Mouse (Mus musculus): ENCODE measurements around the gene Col1a1. TPM values are rescaled to one million over a fixed set of nuclear protein-coding genes. Genes with fewer than 3 reads are reported as not detected.

The Col1a1 gene
- polyA plus RNA-seq, 1 experiment from 2014 or later, result 135 TPM

- H3K4me3 ChIP-seq, result no peak overlapping the region
- peak overlapping the region; percentile 64 for H3K4me2 ChIP-seq
- no peak overlapping the region for H3K9ac ChIP-seq
- no peaks in the 10 kb centered on the region for H3K36me3 ChIP-seq
- peaks cover 14% of the 10 kb centered on the region for H3K4me1 ChIP-seq
- H3K27me3 ChIP-seq (replicated peaks), result peaks cover 99% of the 10 kb centered on the region
- WGBS (ENCODE audit: insufficient replicate concordance), result 21% methylated on average over 9 of the region's 9 CpGs
- no peak for ATAC-seq
- no peak overlapping the region for H3K27ac ChIP-seq
- no peaks in the 10 kb centered on the region for H3K9me3 ChIP-seq (replicated peaks)
These were observed 2.3 kb downstream of the Col1a1 start for GRCm38 (mm10) chr11:94938296-94938695.

- Histone ChIP-seq H3K36me3 (no peaks in the 10 kb centered on the region), H3K27ac (0 out of 2 replicates have a peak overlapping the region, but pooled peaks have one; percentile 4), H3K4me1 (peaks cover 14% of the 10 kb centered on the region), H3K27me3 (replicated peaks) (peaks cover 98% of the 10 kb centered on the region), H3K4me2 (no peak overlapping the region), H3K9ac (no peak overlapping the region), H3K9me3 (replicated peaks) (no peaks in the 10 kb centered on the region), H3K4me3 (no peak overlapping the region)
- WGBS (ENCODE audit: insufficient replicate concordance), result 16% methylated on average over 4 of the region's 4 CpGs
- no peak for ATAC-seq
These were observed 3.3 kb downstream of the Col1a1 start for GRCm38 (mm10) chr11:94939280-94939679.

GRCm38 (mm10) chr11:94941121-94941520 lies 5.1 kb downstream of the Col1a1 start:
- no peak overlapping the region for H3K27ac ChIP-seq
- H3K27me3 ChIP-seq (replicated peaks), result peaks cover 97% of the 10 kb centered on the region
- no peaks in the 10 kb centered on the region for H3K36me3 ChIP-seq
- no peak for ATAC-seq
- no peak overlapping the region for H3K4me3 ChIP-seq
- peaks cover 14% of the 10 kb centered on the region for H3K4me1 ChIP-seq
- 13% methylated on average over 9 of the region's 9 CpGs for WGBS (ENCODE audit: insufficient replicate concordance)
- peak overlapping the region; percentile 12 for H3K4me2 ChIP-seq
- H3K9ac ChIP-seq, result no peak overlapping the region
- H3K9me3 ChIP-seq (replicated peaks), result no peaks in the 10 kb centered on the region

GRCm38 (mm10) chr11:94941776-94942175 lies 5.8 kb downstream of the Col1a1 start:
- H3K27me3 ChIP-seq (replicated peaks), result peaks cover 96% of the 10 kb centered on the region
- H3K9ac ChIP-seq, result no peak overlapping the region
- H3K36me3 ChIP-seq, result no peaks in the 10 kb centered on the region
- H3K4me3 ChIP-seq, result no peak overlapping the region
- WGBS (ENCODE audit: insufficient replicate concordance), result 55% methylated on average over 8 of the region's 8 CpGs
- H3K4me1 ChIP-seq, result peaks cover 11% of the 10 kb centered on the region
- ATAC-seq, result no peak
- H3K9me3 ChIP-seq (replicated peaks), result no peaks in the 10 kb centered on the region
- H3K27ac ChIP-seq, result no peak overlapping the region
- H3K4me2 ChIP-seq, result no peak overlapping the region

- Histone ChIP-seq H3K9me3 (replicated peaks) (no peaks in the 10 kb centered on the region), H3K4me1 (peaks cover 5% of the 10 kb centered on the region), H3K9ac (no peak overlapping the region), H3K4me3 (no peak overlapping the region), H3K27ac (0 out of 2 replicates have a peak overlapping the region, but pooled peaks have one; percentile 19), H3K27me3 (replicated peaks) (peaks cover 98% of the 10 kb centered on the region), H3K4me2 (no peak overlapping the region), H3K36me3 (no peaks in the 10 kb centered on the region)
- no peak for ATAC-seq
- WGBS (ENCODE audit: insufficient replicate concordance), result 32% methylated on average over 13 of the region's 13 CpGs
These were observed 6.4 kb downstream of the Col1a1 start for GRCm38 (mm10) chr11:94942282-94943023.

- Histone ChIP-seq H3K4me3 (no peak overlapping the region), H3K27me3 (replicated peaks) (peaks cover 97% of the 10 kb centered on the region), H3K4me2 (no peak overlapping the region), H3K4me1 (no peaks in the 10 kb centered on the region), H3K36me3 (no peaks in the 10 kb centered on the region), H3K9ac (no peak overlapping the region), H3K9me3 (replicated peaks) (no peaks in the 10 kb centered on the region), H3K27ac (0 out of 2 replicates have a peak overlapping the region, but pooled peaks have one; percentile 19)
- ATAC-seq, result no peak
- 57% methylated on average over 15 of the region's 15 CpGs for WGBS (ENCODE audit: insufficient replicate concordance)
These were observed 7.0 kb downstream of the Col1a1 start for GRCm38 (mm10) chr11:94943054-94943453.

GRCm38 (mm10) chr11:94944295-94944694 lies 8.3 kb downstream of the Col1a1 start:
- H3K27me3 ChIP-seq (replicated peaks), result peaks cover 92% of the 10 kb centered on the region
- no peak overlapping the region for H3K4me2 ChIP-seq
- no peaks in the 10 kb centered on the region for H3K36me3 ChIP-seq
- no peak overlapping the region for H3K9ac ChIP-seq
- H3K4me1 ChIP-seq, result no peaks in the 10 kb centered on the region
- WGBS (ENCODE audit: insufficient replicate concordance), result 32% methylated on average over 8 of the region's 8 CpGs
- H3K9me3 ChIP-seq (replicated peaks), result no peaks in the 10 kb centered on the region
- no peak for ATAC-seq
- H3K27ac ChIP-seq, result peak overlapping the region; percentile 9; the same call in 1 of the 2 replicates
- H3K4me3 ChIP-seq, result no peak overlapping the region

GRCm38 (mm10) chr11:94945236-94945635 lies 9.2 kb downstream of the Col1a1 start:
- Histone ChIP-seq H3K9ac (no peak overlapping the region), H3K36me3 (no peaks in the 10 kb centered on the region), H3K4me1 (no peaks in the 10 kb centered on the region), H3K4me2 (no peak overlapping the region), H3K27ac (no peak overlapping the region), H3K9me3 (replicated peaks) (no peaks in the 10 kb centered on the region), H3K4me3 (no peak overlapping the region), H3K27me3 (replicated peaks) (peaks cover 90% of the 10 kb centered on the region)
- WGBS (ENCODE audit: insufficient replicate concordance), result 57% methylated on average over 12 of the region's 12 CpGs
- no peak for ATAC-seq

GRCm38 (mm10) chr11:94952169-94952568 lies 16.1 kb downstream of the Col1a1 start:
- Histone ChIP-seq H3K27ac (no peak overlapping the region), H3K4me3 (no peak overlapping the region), H3K27me3 (replicated peaks) (peaks cover 58% of the 10 kb centered on the region), H3K4me2 (no peak overlapping the region), H3K9me3 (replicated peaks) (no peaks in the 10 kb centered on the region), H3K9ac (no peak overlapping the region), H3K36me3 (no peaks in the 10 kb centered on the region), H3K4me1 (no peaks in the 10 kb centered on the region)
- no peak for ATAC-seq
- 15% methylated on average over 6 of the region's 6 CpGs for WGBS (ENCODE audit: insufficient replicate concordance)

- Histone ChIP-seq H3K4me3 (no peak overlapping the region), H3K4me2 (no peak overlapping the region), H3K27me3 (replicated peaks) (peaks cover 49% of the 10 kb centered on the region), H3K27ac (no peak overlapping the region), H3K9ac (no peak overlapping the region), H3K36me3 (no peaks in the 10 kb centered on the region), H3K4me1 (peaks cover 9% of the 10 kb centered on the region; the same call in 1 of the 2 replicates), H3K9me3 (replicated peaks) (no peaks in the 10 kb centered on the region)
- ATAC-seq, result no peak
- 70% methylated on average over 9 of the region's 9 CpGs for WGBS (ENCODE audit: insufficient replicate concordance)
These were observed 19.1 kb downstream of the Col1a1 start for GRCm38 (mm10) chr11:94955103-94955502.

GRCm38 (mm10) chr11:94957693-94958064 lies 21.7 kb downstream of the Col1a1 start:
- Histone ChIP-seq H3K4me3 (no peak overlapping the region), H3K27me3 (replicated peaks) (peaks cover 30% of the 10 kb centered on the region; the same call in 1 of the 2 replicates), H3K9ac (no peak overlapping the region), H3K4me2 (no peak overlapping the region), H3K4me1 (peaks cover 9% of the 10 kb centered on the region; the same call in 1 of the 2 replicates), H3K36me3 (no peaks in the 10 kb centered on the region), H3K27ac (no peak overlapping the region), H3K9me3 (replicated peaks) (no peaks in the 10 kb centered on the region)
- ATAC-seq, result no peak
- 64% methylated on average over 9 of the region's 9 CpGs for WGBS (ENCODE audit: insufficient replicate concordance)

GRCm38 (mm10) chr11:94958065-94958858 lies 22.2 kb downstream of the Col1a1 start:
- ATAC-seq, result 0 out of 2 replicates have a peak, but pooled peaks have one; percentile 47
- peaks cover 9% of the 10 kb centered on the region; the same call in 1 of the 2 replicates for H3K4me1 ChIP-seq
- H3K9me3 ChIP-seq (replicated peaks), result no peaks in the 10 kb centered on the region
- no peaks in the 10 kb centered on the region for H3K36me3 ChIP-seq
- no peak overlapping the region for H3K4me3 ChIP-seq
- 12% methylated on average over 8 of the region's 8 CpGs for WGBS (ENCODE audit: insufficient replicate concordance)
- H3K27me3 ChIP-seq (replicated peaks), result peaks cover 25% of the 10 kb centered on the region; the same call in 1 of the 2 replicates
- H3K9ac ChIP-seq, result no peak overlapping the region
- H3K27ac ChIP-seq, result no peak overlapping the region
- H3K4me2 ChIP-seq, result no peak overlapping the region
